ENCODE assay signal across 9 mouse cellular contexts in genomic region chr19:34636933-34637557, GRCm38 (mm10). TPM values are rescaled to one million over a fixed set of nuclear protein-coding genes. Genes with fewer than 3 reads are reported as not detected.
DNase-seq lines count a peak whose midpoint lies in the region; ATAC-seq and TF ChIP-seq lines count a peak whose summit lies in the region.
"Had no signal": no experiment of that assay in that cellular context is flagged by ENCODE, and none has a peak within 500 bp of the region (broad histone marks: within the 10 kb centered on the region; RNA-seq: fewer than 3 reads in every experiment).

No protein-coding gene starts in this region.

- no peak overlapping the region for H3K27ac ChIP-seq in liver, embryonic 12.5 days
- H3K27ac ChIP-seq in stomach, postnatal 0 days (replicated peaks), result no peak overlapping the region

- WGBS in liver, embryonic 12.5 days (ENCODE audit: insufficient replicate concordance), result 5% methylated on average over 3 of the region's 3 CpGs
- WGBS in stomach, postnatal 0 days, result 8% methylated on average over 3 of the region's 3 CpGs

- no peak overlapping the region for H3K4me2 ChIP-seq in liver, embryonic 12.5 days
- no peak overlapping the region for H3K4me2 ChIP-seq in stomach, postnatal 0 days (replicated peaks; ENCODE audit: low read depth)

- TF ChIP-seq EP300 in stomach, postnatal 0 days (optimal IDR thresholded peaks at IDR 0.05), result no peak

- no peak overlapping the region for H3K9ac ChIP-seq in liver, embryonic 12.5 days
- no peak overlapping the region for H3K9ac ChIP-seq in stomach, postnatal 0 days (ENCODE audit: low read length)

- intact Hi-C loops in heart, postnatal 14 days (cut with DNase I), result loop anchor here (1.0 to 5.0 kb wide), 4 partner anchors 89 to 395 kb away; no protein-coding TSS in a partner anchor

- peak; percentile 81 for DNase-seq in CD4-positive, CD25-positive, alpha-beta regulatory T cell, adult 2 months (ENCODE audit: low read depth, low spot score)
- peak; percentile 57 for DNase-seq in adrenal gland, adult 2 months
- peak; percentile 37 for DNase-seq in fibroblast of lung, adult 2 months (ENCODE audit: low read depth)
- peak; percentile 58 to 76 for DNase-seq in heart, postnatal 14 days
- DNase-seq in kidney, postnatal 25 days, result peak; percentile 66 to 81
- DNase-seq in neural tube, embryonic 10.5 days (ENCODE audit: extremely low spot score, low spot score), result peak; percentile 40
- DNase-seq in stomach, postnatal 0 days (ENCODE audit: low spot score), result peak; percentile 57

- no peaks in the 10 kb centered on the region for H3K9me3 ChIP-seq in liver, embryonic 12.5 days (replicated peaks)
- no peaks in the 10 kb centered on the region for H3K9me3 ChIP-seq in stomach, postnatal 0 days (ENCODE audit: control insufficient read depth, low read length)

- peaks cover 19% of the 10 kb centered on the region; the same call in 1 of the 2 replicates for H3K27me3 ChIP-seq in liver, embryonic 12.5 days (replicated peaks)
- no peaks in the 10 kb centered on the region for H3K27me3 ChIP-seq in stomach, postnatal 0 days (ENCODE audit: control insufficient read depth, insufficient read depth, low read length)

- H3K4me3 ChIP-seq in liver, embryonic 12.5 days, result no peak overlapping the region
- no peak overlapping the region for H3K4me3 ChIP-seq in stomach, postnatal 0 days (ENCODE audit: low read depth, low read length)
- H3K4me3 ChIP-seq: erythroblast, embryonic 14.5 days had no signal

- H3K36me3 ChIP-seq in liver, embryonic 12.5 days, result no peaks in the 10 kb centered on the region
- H3K36me3 ChIP-seq in stomach, postnatal 0 days (ENCODE audit: control insufficient read depth, insufficient read depth, low read length), result no peaks in the 10 kb centered on the region

- TF ChIP-seq CTCF in stomach, postnatal 0 days (IDR thresholded peaks at IDR 0.05; ENCODE audit: low read depth), result peak; percentile 89

- 0 out of 2 replicates have a peak, but pooled peaks cover 6% of the 10 kb centered on the region for H3K4me1 ChIP-seq in liver, embryonic 12.5 days
- no peaks in the 10 kb centered on the region for H3K4me1 ChIP-seq in stomach, postnatal 0 days (replicated peaks; ENCODE audit: control insufficient read depth, insufficient read depth)

- ATAC-seq in liver, embryonic 12.5 days, result peak; percentile 55; the same call in 1 of the 2 replicates
- peak; percentile 81; the same call in 1 of the 2 replicates for ATAC-seq in stomach, postnatal 0 days (ENCODE audit: low FRiP score, low TSS enrichment)

RNA-seq across cellular contexts. Expression of gene Ifit1bl2, which starts 3.5 kb away (rescaled TPM):
- total RNA-seq in adrenal gland, adult 2 months (2021), result under 1 TPM; 0.23 to 0.28 TPM
- 0.02 and 0.03 TPM in 2 replicates for polyA plus RNA-seq in adrenal gland, adult 2 months (2012; rRNA removed)
- under 1 TPM; 0.53 to 0.59 TPM for total RNA-seq in heart, postnatal 14 days (2021)
- not detected in 2 replicates for polyA plus RNA-seq in liver, embryonic 12.5 days (2016; fragmentation: Nextera tagmentation; extraction: Ambion mirVana)
- polyA plus RNA-seq in stomach, postnatal 0 days (2015; fragmentation: Nextera tagmentation; extraction: Ambion mirVana), result 0.04 and 0.10 TPM in 2 replicates
- polyA plus RNA-seq: erythroblast, embryonic 14.5 days had no signal

RNA-seq across cellular contexts. Expression of gene Ifit1, which starts 3.6 kb away (rescaled TPM):
- 1 to 10 TPM; 4.3 to 4.8 TPM for total RNA-seq in adrenal gland, adult 2 months (2021)
- 2.0 and 2.1 TPM in 2 replicates for polyA plus RNA-seq in adrenal gland, adult 2 months (2012; rRNA removed)
- under 1 TPM; 0.33 to 0.85 TPM for total RNA-seq in heart, postnatal 14 days (2021)
- 0.26 and 0.51 TPM in 2 replicates for polyA plus RNA-seq in liver, embryonic 12.5 days (2016; fragmentation: Nextera tagmentation; extraction: Ambion mirVana)
- polyA plus RNA-seq in stomach, postnatal 0 days (2015; fragmentation: Nextera tagmentation; extraction: Ambion mirVana), result 2.1 and 2.4 TPM in 2 replicates
- polyA plus RNA-seq: erythroblast, embryonic 14.5 days had no signal

RNA-seq across cellular contexts. Expression of gene Ifit3b, which starts 29.3 kb away (rescaled TPM):
- 1 to 10 TPM; 2.4 to 3.4 TPM for total RNA-seq in adrenal gland, adult 2 months (2021)
- polyA plus RNA-seq in adrenal gland, adult 2 months (2012; rRNA removed), result 0.44 and 0.78 TPM in 2 replicates
- under 1 TPM; 0.50 to 0.56 TPM for total RNA-seq in heart, postnatal 14 days (2021)
- polyA plus RNA-seq in liver, embryonic 12.5 days (2016; fragmentation: Nextera tagmentation; extraction: Ambion mirVana), result 0.14 TPM in 1 of 2 replicates, not detected in the other
- polyA plus RNA-seq in stomach, postnatal 0 days (2015; fragmentation: Nextera tagmentation; extraction: Ambion mirVana), result 0.61 and 0.74 TPM in 2 replicates
- polyA plus RNA-seq: erythroblast, embryonic 14.5 days had no signal

RNA-seq across cellular contexts. Expression of gene Ifit1bl1, which starts 35.3 kb away (rescaled TPM):
- under 1 TPM; 0.58 to 0.86 TPM for total RNA-seq in adrenal gland, adult 2 months (2021)
- 0.04 and 0.15 TPM in 2 replicates for polyA plus RNA-seq in adrenal gland, adult 2 months (2012; rRNA removed)
- under 1 TPM; 0.88 to 1.00 TPM for total RNA-seq in heart, postnatal 14 days (2021)
- polyA plus RNA-seq in liver, embryonic 12.5 days (2016; fragmentation: Nextera tagmentation; extraction: Ambion mirVana), result 0.07 and 0.08 TPM in 2 replicates
- polyA plus RNA-seq in stomach, postnatal 0 days (2015; fragmentation: Nextera tagmentation; extraction: Ambion mirVana), result 8.7 and 8.8 TPM in 2 replicates

RNA-seq across cellular contexts. Expression of gene Ifit3, which starts 53.7 kb away (rescaled TPM):
- 1 to 10 TPM; 5.6 to 9.5 TPM for total RNA-seq in adrenal gland, adult 2 months (2021)
- 0.71 and 0.89 TPM in 2 replicates for polyA plus RNA-seq in adrenal gland, adult 2 months (2012; rRNA removed)
- total RNA-seq in heart, postnatal 14 days (2021), result 1 to 10 TPM; 1.2 to 1.3 TPM
- polyA plus RNA-seq in liver, embryonic 12.5 days (2016; fragmentation: Nextera tagmentation; extraction: Ambion mirVana), result 0.60 and 0.69 TPM in 2 replicates
- polyA plus RNA-seq in stomach, postnatal 0 days (2015; fragmentation: Nextera tagmentation; extraction: Ambion mirVana), result 2.5 and 2.7 TPM in 2 replicates
- polyA plus RNA-seq: erythroblast, embryonic 14.5 days had no signal
